Mouse (Mus musculus) stomach, embryonic 16.5 days (tissue): Measurements from ENCODE around the gene Ehmt2. TPM values are rescaled to one million over a fixed set of nuclear protein-coding genes. Genes with fewer than 3 reads are reported as not detected.
A peak's percentile ranks its signal among the peaks of the same experiment; 100 is the strongest.

Experiments used
- ATAC-seq: fragments of 200-750 bp; cut with Nextera tagmentation; 2 replicates; pipeline ENCODE4 v1.8.0; 2017; ENCODE audit warnings: moderate number of reproducible peaks, moderate TSS enrichment; ENCODE audit not compliant: insufficient read depth, low FRiP score
- H3K27ac ChIP-seq: fragments of 300-500 bp; sonication (generic); 2 replicates; pipeline ENCODE4 v1.5.1; 2014; ENCODE audit warnings: low read length
- H3K27me3 ChIP-seq: fragments of 300-500 bp; sonication (generic); 2 replicates; pipeline ENCODE4 v1.6.1; 2014; ENCODE audit warnings: low read length, control low read depth, mixed read lengths; ENCODE audit not compliant: control insufficient read depth, insufficient read depth
- H3K36me3 ChIP-seq: fragments of 300-500 bp; sonication (generic); 2 replicates; pipeline ENCODE4 v1.6.1; 2014; ENCODE audit warnings: low read length; ENCODE audit not compliant: control insufficient read depth, insufficient read depth
- H3K4me1 ChIP-seq: fragments of 300-500 bp; sonication (generic); 2 replicates; pipeline ENCODE4 v1.6.1; 2014; ENCODE audit warnings: low read length, control low read depth, mixed read lengths; ENCODE audit not compliant: control insufficient read depth, insufficient read depth
- H3K4me2 ChIP-seq: fragments of 300-500 bp; sonication (generic); 2 replicates; pipeline ENCODE4 v1.6.1; 2014; ENCODE audit warnings: low read depth, low read length, mixed read lengths
- H3K4me3 ChIP-seq: fragments of 300-500 bp; sonication (generic); replicated peaks from 2 replicates; pipeline ENCODE4 v1.5.1; 2014; ENCODE audit warnings: mild to moderate bottlenecking, low read length
- H3K9ac ChIP-seq: fragments of 300-500 bp; sonication (generic); 2 replicates; pipeline ENCODE4 v1.6.1; 2014; ENCODE audit warnings: low read length
- H3K9me3 ChIP-seq: fragments of 300-500 bp; sonication (generic); replicated peaks from 2 replicates; pipeline ENCODE4 v1.6.1; 2016; ENCODE audit warnings: low read length, control low read depth; ENCODE audit not compliant: control insufficient read depth
- WGBS: fragments of 180-500 bp; shearing (Covaris S2); extraction: QIAGEN DNeasy Blood & Tissue Kit; methylation state at CpG from one replicate; pipeline ENCODE4 v1.1.7; 2014; 5-methylcytosine and 5-hydroxymethylcytosine counted together
- polyA plus RNA-seq: library from polyadenylated mRNA; unstranded; fragments of >200 nt; fragmentation: Nextera tagmentation; extraction: Ambion mirVana; gene quantifications from 2 replicates; pipeline ENCODE4 v1.2.1, GENCODE M21; 2015

Ehmt2 gene
- polyA plus RNA-seq: 61.0 and 61.1 TPM in 2 replicates

DNA sequence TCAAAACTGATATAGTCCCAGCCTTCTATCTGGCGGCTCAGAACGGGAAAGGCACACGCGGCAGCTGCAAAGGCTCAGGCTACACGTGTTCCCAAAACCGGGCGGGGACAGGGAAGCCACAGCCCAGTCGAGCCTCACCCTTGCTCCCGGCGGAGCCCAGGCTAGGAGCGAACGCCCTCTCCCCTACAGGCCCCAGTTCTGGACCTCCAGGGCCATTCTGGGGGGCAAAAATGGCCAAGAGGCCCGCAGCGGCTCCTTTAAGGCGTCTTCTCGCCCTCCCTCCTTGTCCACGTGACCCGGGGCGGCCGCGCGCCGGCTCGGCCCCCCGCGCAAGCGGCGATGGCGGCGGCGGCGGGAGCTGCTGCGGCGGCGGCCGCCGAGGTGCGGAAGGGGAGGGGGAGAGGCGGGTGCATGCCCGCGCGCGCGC, at the start of gene Ehmt2, which contains the start of gene C2:
Ehmt2 (plus strand) TSS at position 310 of the 427 bp plus-strand sequence.
C2 (minus strand) TSS at position 106 of the 427 bp plus-strand sequence.
- WGBS: 0% methylated on average over 42 of the region's 44 CpGs
- Histone ChIP-seq H3K4me2 (peak within 1 kb of the TSS; percentile 84), H3K9me3 (no peaks in the 10 kb centered on the region), H3K36me3 (peaks cover 15% of the 10 kb centered on the region; the same call in 1 of the 2 replicates), H3K4me1 (peaks cover 25% of the 10 kb centered on the region), H3K27me3 (no peaks in the 10 kb centered on the region), H3K27ac (peak within 1 kb of the TSS; percentile 95), H3K9ac (peak within 1 kb of the TSS; percentile 99), H3K4me3 (peak within 1 kb of the TSS; percentile 92)
- peak; percentile 55 for ATAC-seq

DNA sequence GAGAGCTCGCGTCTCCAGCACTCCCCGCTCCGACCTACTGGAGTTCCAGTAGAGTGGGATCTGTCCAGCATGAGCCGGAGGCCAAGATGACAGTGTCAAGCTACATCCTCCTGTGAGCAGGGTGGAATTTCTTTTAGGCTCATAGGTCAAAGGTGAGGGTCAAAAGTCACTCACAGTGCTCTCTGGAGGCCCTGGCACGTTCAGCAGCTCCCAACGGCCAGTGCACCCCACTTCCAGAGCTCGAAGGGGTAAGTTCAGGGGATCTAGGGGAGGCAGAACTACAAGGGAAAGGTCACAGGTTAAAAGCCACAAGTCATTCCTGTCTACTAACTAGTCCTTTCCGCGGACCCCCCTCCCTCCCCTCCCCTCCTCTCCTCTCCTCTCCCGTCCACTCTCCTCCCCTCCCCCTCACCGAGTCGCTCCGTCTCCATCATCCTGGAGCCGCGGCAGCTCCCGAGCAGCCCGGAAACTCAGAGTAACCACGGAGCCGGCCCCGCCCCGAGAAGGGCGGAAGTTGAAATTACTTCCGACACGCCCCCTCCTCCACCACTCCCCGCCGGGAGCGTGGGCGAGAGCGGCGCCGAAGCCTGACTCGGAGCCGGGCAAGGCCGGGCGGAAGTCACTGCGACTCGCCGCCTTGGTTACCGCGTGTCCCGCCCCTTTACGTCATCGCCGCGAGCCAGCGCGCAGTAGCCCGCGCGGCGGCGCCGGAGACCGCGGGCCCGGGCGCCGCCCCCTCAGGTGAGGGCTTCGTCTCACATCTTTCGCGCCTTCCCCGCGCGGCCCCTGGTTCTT, 48.4 kb upstream of the Ehmt2 start, which contains the start of the genes Skiv2l and Nelfe:
Skiv2l (minus strand) TSS at position 489 of the 795 bp plus-strand sequence.
Nelfe (plus strand) TSS at position 670 of the 795 bp plus-strand sequence.
- Histone ChIP-seq H3K9ac (peak within 1 kb of the TSS; percentile 95), H3K4me1 (peaks cover 16% of the 10 kb centered on the region), H3K4me2 (peak within 1 kb of the TSS; percentile 94), H3K9me3 (no peaks in the 10 kb centered on the region), H3K36me3 (0 out of 2 replicates have a peak, but pooled peaks cover 15% of the 10 kb centered on the region), H3K27me3 (no peaks in the 10 kb centered on the region), H3K4me3 (peak within 1 kb of the TSS; percentile 84), H3K27ac (peak within 1 kb of the TSS; percentile 25; the same call in 1 of the 2 replicates)
- WGBS: under 1% methylated on average over 65 of the region's 65 CpGs
- peak; percentile 97 for ATAC-seq

DNA sequence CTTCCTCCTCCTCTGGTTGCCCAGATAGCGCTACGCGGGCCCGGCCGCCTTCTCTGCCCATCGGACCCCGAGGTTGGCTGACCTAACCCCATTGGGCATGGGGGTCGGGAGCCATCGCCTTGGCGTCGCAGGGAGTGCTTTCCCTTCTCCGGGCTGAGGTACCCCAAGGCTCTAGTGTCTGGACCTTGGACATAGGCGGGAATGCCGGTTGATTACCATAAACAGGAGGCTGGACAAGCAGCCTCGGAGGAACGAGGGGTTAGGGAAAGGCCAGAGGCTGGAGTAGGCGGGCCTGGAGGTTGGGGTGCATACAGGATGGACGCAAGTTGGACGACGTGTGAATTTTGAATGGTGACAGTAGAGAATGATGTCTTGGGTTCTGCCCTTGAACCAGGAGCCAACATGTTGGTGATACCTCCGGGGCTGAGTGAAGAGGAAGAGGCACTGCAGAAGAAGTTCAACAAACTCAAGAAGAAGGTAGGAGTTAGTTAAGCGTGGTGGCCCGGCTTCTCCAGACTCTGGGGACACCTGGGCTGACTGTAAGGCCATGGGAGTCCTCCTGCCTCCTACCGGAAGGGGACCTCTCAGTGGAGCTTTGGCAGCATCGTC, 47.6 kb upstream of the Ehmt2 start:
- 0 out of 2 replicates have a peak, but pooled peaks cover 15% of the 10 kb centered on the region for H3K36me3 ChIP-seq
- H3K9me3 ChIP-seq: no peaks in the 10 kb centered on the region
- no peak for ATAC-seq
- H3K4me3 ChIP-seq: peak overlapping the region; percentile 84
- peak overlapping the region; percentile 70 for H3K4me2 ChIP-seq
- H3K9ac ChIP-seq: peak overlapping the region; percentile 95
- WGBS: under 1% methylated on average over 25 of the region's 25 CpGs
- peaks cover 16% of the 10 kb centered on the region for H3K4me1 ChIP-seq
- peak overlapping the region; percentile 25; the same call in 1 of the 2 replicates for H3K27ac ChIP-seq
- H3K27me3 ChIP-seq: no peaks in the 10 kb centered on the region

DNA sequence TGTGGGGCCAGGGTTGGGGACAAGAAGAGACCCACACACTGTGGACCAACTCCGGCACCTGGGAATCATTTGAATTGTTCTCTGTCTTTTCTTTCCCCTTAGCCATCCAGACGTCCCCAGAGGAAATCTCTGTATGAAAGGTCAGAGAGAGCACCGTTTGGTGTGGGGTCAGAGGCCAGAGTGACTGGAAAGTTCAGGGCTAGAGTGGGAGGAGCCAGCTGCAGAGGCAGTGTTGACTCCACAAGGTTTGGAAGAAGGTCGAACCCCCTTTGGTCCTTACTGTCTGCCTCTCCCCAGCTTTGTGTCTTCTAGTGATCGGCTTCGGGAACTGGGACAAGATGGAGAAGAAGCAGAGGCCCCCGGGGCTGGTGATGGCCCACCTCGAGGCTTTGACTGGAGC, 44.8 kb upstream of the Ehmt2 start:
- Histone ChIP-seq H3K27ac (no peak overlapping the region), H3K4me1 (peaks cover 16% of the 10 kb centered on the region), H3K4me2 (no peak overlapping the region), H3K27me3 (no peaks in the 10 kb centered on the region), H3K36me3 (peaks cover 8% of the 10 kb centered on the region; the same call in 1 of the 2 replicates), H3K4me3 (no peak overlapping the region), H3K9me3 (no peaks in the 10 kb centered on the region), H3K9ac (no peak overlapping the region)
- WGBS: 72% methylated on average over 8 of the region's 8 CpGs
- ATAC-seq: no peak

- Histone ChIP-seq H3K36me3 (peaks cover 8% of the 10 kb centered on the region; the same call in 1 of the 2 replicates), H3K4me1 (peaks cover 10% of the 10 kb centered on the region), H3K9me3 (no peaks in the 10 kb centered on the region), H3K4me3 (no peak overlapping the region), H3K27me3 (no peaks in the 10 kb centered on the region), H3K27ac (no peak overlapping the region), H3K4me2 (no peak overlapping the region), H3K9ac (no peak overlapping the region)
- WGBS: 75% methylated on average over 3 of the region's 3 CpGs
- ATAC-seq: no peak
These were observed 43.5 kb upstream of the Ehmt2 start for GRCm38 (mm10) chr17:34854761-34855160.

DNA sequence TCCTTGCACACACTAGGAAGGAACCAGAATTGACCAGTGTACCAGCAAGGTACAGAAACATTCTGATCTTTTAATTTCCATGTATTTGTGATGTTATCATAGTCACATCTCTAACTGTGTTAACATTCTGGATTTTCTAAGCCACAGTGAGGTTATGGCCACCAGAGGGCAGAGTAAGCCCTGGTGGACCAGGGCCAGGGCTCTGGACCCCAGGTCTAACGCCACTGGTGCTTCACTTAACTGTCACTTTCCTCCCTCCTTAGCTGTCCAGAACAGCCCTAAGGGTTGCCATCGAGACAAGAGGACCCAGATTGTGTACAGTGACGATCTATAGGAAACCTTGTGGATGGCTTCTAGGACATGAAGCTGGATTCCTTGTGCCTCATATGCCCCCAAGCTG, 42.4 kb upstream of the Ehmt2 start:
- Histone ChIP-seq H3K27me3 (no peaks in the 10 kb centered on the region), H3K27ac (no peak overlapping the region), H3K4me1 (peaks cover 8% of the 10 kb centered on the region), H3K4me3 (no peak overlapping the region), H3K9me3 (no peaks in the 10 kb centered on the region), H3K36me3 (peaks cover 8% of the 10 kb centered on the region; the same call in 1 of the 2 replicates), H3K9ac (no peak overlapping the region), H3K4me2 (no peak overlapping the region)
- WGBS: 36% methylated on average over 3 of the region's 3 CpGs
- ATAC-seq: no peak

- 77% methylated on average over 4 of the region's 4 CpGs for WGBS
- H3K4me1 ChIP-seq: 0 out of 2 replicates have a peak, but pooled peaks cover 7% of the 10 kb centered on the region
- H3K4me3 ChIP-seq: no peak overlapping the region
- H3K27me3 ChIP-seq: no peaks in the 10 kb centered on the region
- H3K4me2 ChIP-seq: no peak overlapping the region
- H3K36me3 ChIP-seq: peaks cover 4% of the 10 kb centered on the region; the same call in 1 of the 2 replicates
- H3K9me3 ChIP-seq: no peaks in the 10 kb centered on the region
- no peak overlapping the region for H3K9ac ChIP-seq
- H3K27ac ChIP-seq: no peak overlapping the region
- ATAC-seq: no peak
These were observed 39.6 kb upstream of the Ehmt2 start for GRCm38 (mm10) chr17:34858670-34859069.

DNA sequence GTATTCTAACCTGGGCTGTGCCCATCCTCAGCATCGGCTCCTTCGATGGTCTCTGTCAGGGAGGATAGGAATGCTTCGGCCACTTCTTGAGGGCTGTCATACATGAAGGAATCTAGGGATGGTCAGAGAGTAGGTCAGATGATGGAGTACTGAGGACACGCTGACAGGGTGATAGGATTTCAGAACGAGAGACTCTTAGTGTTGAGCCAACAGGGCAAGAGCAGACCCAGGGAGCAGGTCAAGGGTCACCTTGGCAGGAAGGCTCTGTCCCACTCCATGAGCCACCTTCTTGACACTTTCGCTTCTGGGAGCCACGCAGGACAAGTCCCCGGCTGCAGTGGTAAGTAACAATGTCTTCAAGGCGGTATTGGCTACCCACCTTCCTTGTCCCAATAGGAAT, 37.8 kb upstream of the Ehmt2 start:
- Histone ChIP-seq H3K4me2 (no peak overlapping the region), H3K27ac (no peak overlapping the region), H3K9me3 (no peaks in the 10 kb centered on the region), H3K4me3 (no peak overlapping the region), H3K36me3 (peaks cover 4% of the 10 kb centered on the region; the same call in 1 of the 2 replicates), H3K9ac (no peak overlapping the region), H3K27me3 (no peaks in the 10 kb centered on the region), H3K4me1 (0 out of 2 replicates have a peak, but pooled peaks cover 7% of the 10 kb centered on the region)
- ATAC-seq: no peak
- WGBS: 81% methylated on average over 9 of the region's 9 CpGs
